Mouse (Mus musculus) stomach, embryonic 16.5 days (tissue): Measurements from ENCODE around the gene Frzb. TPM values are rescaled to one million over a fixed set of nuclear protein-coding genes. Genes with fewer than 3 reads are reported as not detected.

Experiments
- ATAC-seq: fragments of 200-750 bp; cut with Nextera tagmentation; 2 replicates; pipeline ENCODE4 v1.8.0; 2017; ENCODE audit warnings: moderate number of reproducible peaks, moderate TSS enrichment; ENCODE audit not compliant: insufficient read depth, low FRiP score
- H3K27ac ChIP-seq: fragments of 300-500 bp; sonication (generic); 2 replicates; pipeline ENCODE4 v1.5.1; 2014; ENCODE audit warnings: low read length
- H3K27me3 ChIP-seq: fragments of 300-500 bp; sonication (generic); 2 replicates; pipeline ENCODE4 v1.6.1; 2014; ENCODE audit warnings: low read length, control low read depth, mixed read lengths; ENCODE audit not compliant: control insufficient read depth, insufficient read depth
- H3K36me3 ChIP-seq: fragments of 300-500 bp; sonication (generic); 2 replicates; pipeline ENCODE4 v1.6.1; 2014; ENCODE audit warnings: low read length; ENCODE audit not compliant: control insufficient read depth, insufficient read depth
- H3K4me1 ChIP-seq: fragments of 300-500 bp; sonication (generic); 2 replicates; pipeline ENCODE4 v1.6.1; 2014; ENCODE audit warnings: low read length, control low read depth, mixed read lengths; ENCODE audit not compliant: control insufficient read depth, insufficient read depth
- H3K4me2 ChIP-seq: fragments of 300-500 bp; sonication (generic); 2 replicates; pipeline ENCODE4 v1.6.1; 2014; ENCODE audit warnings: low read depth, low read length, mixed read lengths
- H3K4me3 ChIP-seq: fragments of 300-500 bp; sonication (generic); replicated peaks from 2 replicates; pipeline ENCODE4 v1.5.1; 2014; ENCODE audit warnings: mild to moderate bottlenecking, low read length
- H3K9ac ChIP-seq: fragments of 300-500 bp; sonication (generic); 2 replicates; pipeline ENCODE4 v1.6.1; 2014; ENCODE audit warnings: low read length
- H3K9me3 ChIP-seq: fragments of 300-500 bp; sonication (generic); replicated peaks from 2 replicates; pipeline ENCODE4 v1.6.1; 2016; ENCODE audit warnings: low read length, control low read depth; ENCODE audit not compliant: control insufficient read depth
- whole genome bisulfite sequencing: fragments of 180-500 bp; shearing (Covaris S2); extraction: QIAGEN DNeasy Blood & Tissue Kit; methylation state at CpG from one replicate; pipeline ENCODE4 v1.1.7; 2014; 5-methylcytosine and 5-hydroxymethylcytosine counted together
- polyA plus RNA-seq: library from polyadenylated mRNA; unstranded; fragments of >200 nt; fragmentation: Nextera tagmentation; extraction: Ambion mirVana; gene quantifications from 2 replicates; pipeline ENCODE4 v1.2.1, GENCODE M21; 2015

The Frzb gene
- polyA plus RNA-seq, 1 experiment from 2014 or later: 6.5 TPM

- peaks cover 14% of the 10 kb centered on the region for H3K27me3 ChIP-seq
- peak overlapping the region; percentile 64 for H3K4me3 ChIP-seq
- peaks cover 6% of the 10 kb centered on the region for H3K9me3 ChIP-seq
- WGBS: under 1% methylated on average over 54 of the region's 54 CpGs
- peak overlapping the region; percentile 69 for H3K9ac ChIP-seq
- H3K27ac ChIP-seq: no peak overlapping the region
- peak; percentile 45 for ATAC-seq
- no peaks in the 10 kb centered on the region for H3K36me3 ChIP-seq
- H3K4me1 ChIP-seq: peaks cover 7% of the 10 kb centered on the region
- H3K4me2 ChIP-seq: peak overlapping the region; percentile 100
Observed at GRCm38 (mm10) chr2:80446308-80447151, 895 bp downstream of the Frzb start.

DNA sequence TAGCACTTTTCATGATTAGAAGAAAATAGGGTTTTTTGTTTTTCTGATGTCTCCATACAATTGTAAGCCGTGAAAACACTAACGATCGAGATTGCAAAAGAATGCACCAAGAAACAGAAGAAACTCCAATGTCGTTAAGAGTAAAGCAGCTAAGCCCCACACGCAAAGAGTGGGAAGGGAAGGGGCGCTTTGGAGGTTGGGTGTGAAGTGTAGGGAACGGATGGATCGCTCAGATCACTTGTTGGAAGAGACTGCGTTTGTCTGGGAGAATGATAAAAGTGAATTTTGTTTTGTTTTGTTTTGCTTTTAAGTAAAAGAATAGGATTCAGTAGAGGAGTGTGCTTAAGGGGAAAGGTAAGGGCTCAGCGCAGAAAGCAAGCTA lies 1.5 kb downstream of the Frzb start:
- peak overlapping the region; percentile 64 for H3K4me3 ChIP-seq
- peak overlapping the region; percentile 69; the same call in 1 of the 2 replicates for H3K9ac ChIP-seq
- WGBS: 22% methylated on average over 10 of the region's 10 CpGs
- peaks cover 6% of the 10 kb centered on the region for H3K9me3 ChIP-seq
- peaks cover 14% of the 10 kb centered on the region for H3K27me3 ChIP-seq
- H3K4me1 ChIP-seq: peaks cover 7% of the 10 kb centered on the region
- H3K27ac ChIP-seq: no peak overlapping the region
- no peaks in the 10 kb centered on the region for H3K36me3 ChIP-seq
- peak overlapping the region; percentile 100 for H3K4me2 ChIP-seq
- ATAC-seq: no peak

GRCm38 (mm10) chr2:80445491-80445890 lies 1.9 kb downstream of the Frzb start:
- H3K4me1 ChIP-seq: peaks cover 7% of the 10 kb centered on the region
- 0 out of 2 replicates have a peak overlapping the region, but pooled peaks have one; percentile 64 for H3K4me3 ChIP-seq
- 65% methylated on average over 10 of the region's 10 CpGs for WGBS
- H3K36me3 ChIP-seq: no peaks in the 10 kb centered on the region
- no peak overlapping the region for H3K9ac ChIP-seq
- peaks cover 14% of the 10 kb centered on the region for H3K27me3 ChIP-seq
- H3K9me3 ChIP-seq: peaks cover 6% of the 10 kb centered on the region
- no peak overlapping the region for H3K27ac ChIP-seq
- ATAC-seq: no peak
- H3K4me2 ChIP-seq: no peak overlapping the region

DNA sequence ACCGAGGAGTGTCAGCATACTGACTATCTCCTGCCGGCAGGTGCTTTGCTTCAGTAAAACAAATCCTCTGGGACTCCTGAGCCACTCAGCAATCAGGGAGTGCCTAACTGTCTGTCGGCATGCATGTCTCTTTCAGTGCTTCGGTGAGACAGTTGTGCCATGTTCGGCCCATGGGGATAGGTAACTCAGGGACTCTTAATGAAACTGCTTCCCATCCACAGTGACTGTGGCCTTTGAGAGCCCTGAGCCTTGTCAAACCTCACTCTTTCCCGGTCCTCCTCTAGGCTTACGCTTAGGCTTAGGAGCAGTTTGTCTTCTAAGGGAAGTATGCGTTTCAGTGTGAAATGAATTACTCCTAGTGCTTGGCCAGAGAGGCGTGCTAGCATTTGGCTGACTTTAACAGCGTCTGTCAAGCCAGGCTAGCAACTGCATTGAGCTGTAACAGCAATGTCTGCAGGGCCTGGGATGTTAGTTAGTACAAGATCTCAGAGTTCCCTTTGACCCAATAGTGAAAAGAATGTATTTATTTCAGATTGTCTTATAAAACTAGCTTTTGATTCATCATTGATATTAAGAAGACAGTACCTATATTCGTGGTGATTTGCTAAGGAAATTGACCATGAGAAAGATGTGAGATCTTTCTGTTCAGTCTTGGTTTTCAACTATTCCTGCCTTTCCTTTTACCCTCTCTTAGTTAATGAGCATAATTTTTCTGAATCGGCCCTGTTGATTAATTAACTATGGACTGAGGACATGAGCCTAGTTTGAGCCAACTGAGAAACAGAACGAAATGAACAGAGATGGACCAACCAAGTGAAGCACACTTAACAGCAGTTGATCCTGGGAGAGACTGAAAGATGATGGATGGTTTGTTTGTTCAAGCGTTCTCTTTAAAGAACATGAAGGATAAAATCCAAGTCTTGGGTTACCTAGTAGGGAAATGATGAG lies 2.7 kb downstream of the Frzb start:
- peaks cover 6% of the 10 kb centered on the region for H3K9me3 ChIP-seq
- no peak overlapping the region for H3K27ac ChIP-seq
- H3K4me1 ChIP-seq: peaks cover 7% of the 10 kb centered on the region
- H3K9ac ChIP-seq: no peak overlapping the region
- no peak for ATAC-seq
- H3K27me3 ChIP-seq: peaks cover 14% of the 10 kb centered on the region
- WGBS: 58% methylated on average over 14 of the region's 14 CpGs
- H3K36me3 ChIP-seq: no peaks in the 10 kb centered on the region
- no peak overlapping the region for H3K4me2 ChIP-seq
- H3K4me3 ChIP-seq: no peak overlapping the region

GRCm38 (mm10) chr2:80443962-80444361 lies 3.5 kb downstream of the Frzb start:
- Histone ChIP-seq H3K36me3 (no peaks in the 10 kb centered on the region), H3K9ac (no peak overlapping the region)
- 98% methylated on average over 2 of the region's 2 CpGs for WGBS

DNA sequence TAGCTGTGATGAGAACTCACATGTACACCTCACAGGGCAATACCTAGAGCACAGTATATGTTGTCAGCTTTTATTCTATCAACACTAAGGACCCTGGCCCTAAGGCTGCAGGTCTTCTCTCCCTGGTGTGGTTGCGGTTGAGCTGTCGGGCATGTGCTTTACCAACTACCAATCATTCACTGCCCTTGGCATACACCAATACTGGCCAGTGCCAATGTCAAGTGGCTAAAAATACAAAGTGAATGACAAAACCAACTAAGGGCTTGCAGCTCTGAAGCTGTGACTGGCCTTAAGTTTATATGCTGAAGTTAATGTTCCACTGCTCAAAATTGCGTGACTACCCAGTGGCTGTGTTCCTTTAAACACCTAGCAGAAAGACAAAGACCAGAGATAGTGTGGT lies 6.0 kb downstream of the Frzb start:
- peaks cover 6% of the 10 kb centered on the region for H3K9me3 ChIP-seq
- H3K4me3 ChIP-seq: no peak overlapping the region
- peaks cover 7% of the 10 kb centered on the region for H3K27me3 ChIP-seq
- WGBS: 86% methylated on average over 3 of the region's 3 CpGs
- H3K4me1 ChIP-seq: peaks cover 2% of the 10 kb centered on the region
- no peak for ATAC-seq
- H3K9ac ChIP-seq: no peak overlapping the region
- no peaks in the 10 kb centered on the region for H3K36me3 ChIP-seq
- no peak overlapping the region for H3K4me2 ChIP-seq
- H3K27ac ChIP-seq: no peak overlapping the region

More at GRCm38 (mm10) chr2:80443962-80444361, 3.5 kb downstream of the Frzb start:
- no peak for ATAC-seq
- no peak overlapping the region for H3K4me3 ChIP-seq
- H3K9me3 ChIP-seq: peaks cover 6% of the 10 kb centered on the region
- peaks cover 14% of the 10 kb centered on the region for H3K27me3 ChIP-seq
- H3K4me1 ChIP-seq: peaks cover 7% of the 10 kb centered on the region
- no peak overlapping the region for H3K4me2 ChIP-seq
- H3K27ac ChIP-seq: no peak overlapping the region

DNA sequence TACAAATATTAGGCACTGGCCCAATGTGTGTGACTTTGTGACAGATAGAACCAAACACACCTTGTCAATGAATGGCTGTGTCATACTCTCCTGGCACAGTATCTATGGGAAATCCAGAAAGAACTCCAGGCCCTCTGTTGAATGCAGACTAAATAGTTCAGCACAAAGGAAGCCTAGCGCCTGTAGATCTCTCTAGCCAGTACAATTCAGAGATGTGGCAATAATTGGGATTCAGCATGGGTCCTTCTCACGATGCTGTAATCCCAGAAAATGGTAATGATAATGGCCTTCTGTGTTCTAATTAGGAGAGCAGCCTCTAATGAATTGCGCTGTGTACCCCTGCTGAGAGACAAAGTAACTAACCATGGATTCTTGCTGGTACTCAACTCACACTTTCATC lies 8.6 kb downstream of the Frzb start:
- Histone ChIP-seq H3K4me3 (no peak overlapping the region), H3K27me3 (no peaks in the 10 kb centered on the region), H3K27ac (no peak overlapping the region), H3K4me1 (no peaks in the 10 kb centered on the region), H3K9ac (no peak overlapping the region), H3K36me3 (no peaks in the 10 kb centered on the region), H3K4me2 (no peak overlapping the region), H3K9me3 (peaks cover under 1% of the 10 kb centered on the region)
- ATAC-seq: no peak
- 74% methylated on average over 3 of the region's 3 CpGs for WGBS

- H3K36me3 ChIP-seq: no peaks in the 10 kb centered on the region
- H3K27ac ChIP-seq: no peak overlapping the region
- no peaks in the 10 kb centered on the region for H3K9me3 ChIP-seq
- no peak overlapping the region for H3K4me3 ChIP-seq
- WGBS: 65% methylated on average over 2 of the region's 2 CpGs
- no peaks in the 10 kb centered on the region for H3K27me3 ChIP-seq
- no peaks in the 10 kb centered on the region for H3K4me1 ChIP-seq
- H3K9ac ChIP-seq: no peak overlapping the region
- ATAC-seq: no peak
- no peak overlapping the region for H3K4me2 ChIP-seq
Observed at GRCm38 (mm10) chr2:80437401-80437800, 10.0 kb downstream of the Frzb start.
